Mouse (Mus musculus) thymus, adult 2 months (tissue): ENCODE results near the gene Gm10282.

Source experiments
- CTCF ChIP-seq: fragments of 200-500 bp; IDR thresholded peaks from 2 replicates; pipeline ENCODE4 v1.5.1; 2012; ENCODE audit warnings: mild to moderate bottlenecking, control low read depth, low read length, moderate library complexity, borderline replicate concordance; ENCODE audit not compliant: control insufficient read depth, poor library complexity, insufficient read depth; ENCODE audit errors: extremely low read depth
- POLR2A ChIP-seq: fragments of 200-500 bp; IDR thresholded peaks from 2 replicates; pipeline ENCODE4 v1.6.1; 2012; ENCODE audit warnings: mild to moderate bottlenecking, low read length, control low read depth, moderate library complexity; ENCODE audit not compliant: control insufficient read depth, poor library complexity, insufficient read depth; ENCODE audit errors: extremely low read depth

GRCm38 (mm10) chr8:72350727-72351126, 45.7 kb upstream of the Gm10282 start:
- no peak for TF ChIP-seq CTCF
- TF ChIP-seq POLR2A, result no peak
